Mouse (Mus musculus): ENCODE data around the gene Igsf21.

The Igsf21 gene

DNA sequence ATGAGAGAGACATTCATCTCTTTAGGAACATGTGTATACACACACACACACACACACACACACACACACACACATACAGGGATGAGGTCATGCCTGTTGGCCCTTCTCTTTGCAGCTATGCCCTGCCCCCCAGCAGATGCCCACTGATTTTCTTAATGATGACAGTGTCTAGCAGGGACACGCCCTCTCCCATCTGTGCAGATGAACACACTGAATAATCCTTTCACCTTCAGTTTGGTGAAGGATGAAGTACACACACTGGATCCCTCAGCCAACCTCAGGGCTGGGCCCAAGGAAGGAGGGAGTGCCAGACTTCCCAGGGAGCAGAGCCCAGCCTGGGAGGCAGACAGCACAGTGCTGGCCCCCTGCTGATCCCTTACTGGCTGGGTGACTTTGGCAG, 4.3 kb downstream of the Igsf21 start:
- no peak for DNase-seq (ENCODE audit: extremely low read depth, insufficient read length, low spot score)

DNA sequence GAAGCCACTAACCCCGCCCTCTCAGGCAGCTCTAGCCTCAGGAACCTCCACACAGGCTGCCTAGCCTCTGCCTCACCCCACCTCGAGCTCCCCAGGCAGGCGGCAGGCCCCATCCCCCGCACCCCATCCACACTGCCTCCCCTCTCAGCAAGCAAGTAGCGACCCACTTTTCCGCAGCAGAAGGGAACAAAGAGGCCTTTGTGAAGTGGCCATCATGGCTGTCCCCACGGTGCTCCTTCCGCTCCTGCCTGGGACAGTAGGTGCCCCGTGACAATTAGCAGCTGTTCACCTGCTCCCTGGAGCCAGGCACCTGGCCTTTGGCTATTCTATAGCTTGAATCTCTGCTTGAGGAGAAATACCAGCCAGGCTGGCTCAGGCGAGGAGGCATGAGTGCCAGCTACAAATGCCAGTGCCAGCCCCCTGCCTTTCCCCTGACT, 9.3 kb downstream of the Igsf21 start:
- DNase-seq (ENCODE audit: extremely low read depth, insufficient read length, low spot score): no peak

DNA sequence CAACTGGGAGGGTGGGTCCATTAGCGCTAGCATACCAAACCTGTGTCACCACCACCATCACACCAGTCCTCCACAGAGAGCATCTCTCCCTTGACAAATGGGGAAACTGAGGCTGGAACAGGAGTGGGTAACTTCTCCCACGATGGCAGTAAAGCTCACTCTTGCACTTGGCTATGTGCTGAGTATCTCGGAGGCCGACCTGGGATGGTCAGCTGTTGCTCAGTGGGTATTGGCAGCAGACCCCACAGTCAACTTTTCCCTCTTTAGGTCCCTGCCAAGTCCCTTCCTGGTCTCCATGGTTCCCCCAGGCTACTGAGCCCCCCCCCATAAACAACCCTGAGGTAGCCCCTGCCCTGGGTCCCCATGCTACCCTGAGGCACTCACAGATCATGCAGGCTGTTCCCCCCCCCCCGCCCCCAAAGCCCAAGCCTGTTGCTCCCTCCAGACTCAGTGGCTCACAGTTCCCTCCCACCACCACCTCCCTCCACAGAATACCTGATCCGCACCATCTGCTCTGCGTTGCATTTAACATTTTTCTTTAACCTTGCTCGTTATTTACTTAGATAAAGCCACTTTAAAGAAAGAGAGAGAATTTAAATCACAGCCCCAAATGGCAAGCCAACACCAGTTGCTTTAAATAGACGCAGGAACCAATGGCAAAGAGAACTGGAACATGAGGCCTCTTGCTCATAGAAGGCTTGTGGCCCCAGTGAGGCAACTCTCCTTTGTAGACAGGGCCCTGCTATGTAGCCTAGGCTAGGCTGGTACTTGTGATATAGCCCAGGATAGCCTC, 11.0 kb downstream of the Igsf21 start:
- no peak for DNase-seq (ENCODE audit: extremely low read depth, insufficient read length, low spot score)

GRCm38 (mm10) chr4:140234412-140235205, 12.0 kb downstream of the Igsf21 start:
- DNase-seq (ENCODE audit: extremely low read depth, insufficient read length, low spot score): no peak

- no peak for DNase-seq (ENCODE audit: extremely low read depth, insufficient read length, low spot score)
These were observed 18.7 kb downstream of the Igsf21 start for GRCm38 (mm10) chr4:140227837-140228236.

- DNase-seq (ENCODE audit: extremely low read depth, insufficient read length, low spot score): no peak
These were observed 21.4 kb downstream of the Igsf21 start for GRCm38 (mm10) chr4:140225204-140225603.

DNA sequence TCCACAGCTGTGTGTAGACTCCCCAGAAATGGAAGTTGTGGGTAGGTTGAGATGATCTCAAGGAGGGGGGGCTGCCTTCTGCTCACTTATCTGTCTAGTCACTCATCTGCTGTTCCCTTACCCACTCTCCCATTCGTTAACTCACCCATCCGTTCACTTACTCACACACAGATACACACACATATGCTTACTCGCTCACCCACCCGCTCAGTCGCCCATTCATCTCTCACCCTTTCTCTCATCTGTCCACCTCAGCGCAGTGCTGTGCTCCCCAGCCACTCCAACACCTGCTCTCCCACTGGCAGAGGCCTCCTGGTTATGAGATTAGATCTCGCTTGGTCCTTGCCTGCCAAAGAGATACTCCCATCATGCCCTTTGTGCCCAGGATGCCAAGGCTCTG, 22.1 kb downstream of the Igsf21 start:
- no peak for DNase-seq (ENCODE audit: extremely low read depth, insufficient read length, low spot score)

DNA sequence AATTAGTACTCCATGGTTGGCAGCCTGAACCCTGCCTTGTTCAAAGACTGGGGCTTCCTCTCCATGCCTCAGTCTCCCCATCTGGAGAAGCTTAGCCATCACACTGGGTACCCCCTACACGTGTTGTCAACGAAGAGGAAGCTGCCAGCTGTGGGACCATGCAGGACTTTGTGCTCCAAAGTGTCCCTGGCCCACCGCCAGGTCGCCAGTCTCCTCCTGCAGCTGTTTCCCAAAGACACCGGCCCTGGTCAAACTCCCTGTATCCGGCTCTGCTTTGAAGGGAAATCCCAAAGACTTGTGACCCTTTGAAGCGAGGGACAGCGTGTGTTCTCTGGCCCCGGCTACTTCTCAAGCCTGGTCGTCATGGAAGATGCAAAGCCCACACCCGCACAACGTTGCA, 23.5 kb downstream of the Igsf21 start:
- DNase-seq (ENCODE audit: extremely low read depth, insufficient read length, low spot score): no peak

DNA sequence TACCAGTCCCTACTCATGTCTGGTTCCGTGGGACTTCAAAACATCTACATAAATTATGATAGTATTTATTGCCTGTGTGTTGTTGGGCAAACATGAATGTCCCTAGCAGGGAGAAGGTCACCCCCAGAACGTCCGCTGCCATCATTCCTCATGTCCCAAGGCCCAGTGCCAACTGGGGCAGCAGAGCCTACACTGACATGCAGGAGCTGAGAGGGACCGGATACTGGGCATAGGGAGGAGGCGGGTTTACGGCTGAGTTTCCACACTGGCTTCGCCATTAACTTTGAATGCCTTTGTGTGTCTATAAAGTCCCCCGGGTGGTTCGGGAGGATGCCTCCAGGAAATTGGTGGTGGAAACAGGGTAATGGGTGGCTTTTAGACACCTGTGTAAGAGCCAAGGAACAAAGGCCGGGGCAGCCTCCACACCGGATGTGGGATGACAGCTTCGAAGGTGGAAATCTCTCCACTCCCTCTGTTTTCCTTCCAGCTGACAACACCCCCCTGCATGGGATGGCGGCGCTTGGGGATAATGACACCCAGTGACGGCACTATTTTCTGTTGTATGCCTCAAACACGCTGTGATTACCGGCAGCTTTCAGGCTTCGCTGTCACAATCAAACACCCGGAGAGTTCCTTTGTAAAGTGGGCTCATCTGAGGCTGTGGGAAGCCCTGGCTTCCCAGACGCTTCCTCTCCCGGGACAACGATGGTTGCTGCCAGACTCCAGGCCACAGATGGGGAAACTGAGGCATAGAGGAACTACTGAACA, 26.1 kb downstream of the Igsf21 start:
- no peak for DNase-seq (ENCODE audit: extremely low read depth, insufficient read length, low spot score)

DNA sequence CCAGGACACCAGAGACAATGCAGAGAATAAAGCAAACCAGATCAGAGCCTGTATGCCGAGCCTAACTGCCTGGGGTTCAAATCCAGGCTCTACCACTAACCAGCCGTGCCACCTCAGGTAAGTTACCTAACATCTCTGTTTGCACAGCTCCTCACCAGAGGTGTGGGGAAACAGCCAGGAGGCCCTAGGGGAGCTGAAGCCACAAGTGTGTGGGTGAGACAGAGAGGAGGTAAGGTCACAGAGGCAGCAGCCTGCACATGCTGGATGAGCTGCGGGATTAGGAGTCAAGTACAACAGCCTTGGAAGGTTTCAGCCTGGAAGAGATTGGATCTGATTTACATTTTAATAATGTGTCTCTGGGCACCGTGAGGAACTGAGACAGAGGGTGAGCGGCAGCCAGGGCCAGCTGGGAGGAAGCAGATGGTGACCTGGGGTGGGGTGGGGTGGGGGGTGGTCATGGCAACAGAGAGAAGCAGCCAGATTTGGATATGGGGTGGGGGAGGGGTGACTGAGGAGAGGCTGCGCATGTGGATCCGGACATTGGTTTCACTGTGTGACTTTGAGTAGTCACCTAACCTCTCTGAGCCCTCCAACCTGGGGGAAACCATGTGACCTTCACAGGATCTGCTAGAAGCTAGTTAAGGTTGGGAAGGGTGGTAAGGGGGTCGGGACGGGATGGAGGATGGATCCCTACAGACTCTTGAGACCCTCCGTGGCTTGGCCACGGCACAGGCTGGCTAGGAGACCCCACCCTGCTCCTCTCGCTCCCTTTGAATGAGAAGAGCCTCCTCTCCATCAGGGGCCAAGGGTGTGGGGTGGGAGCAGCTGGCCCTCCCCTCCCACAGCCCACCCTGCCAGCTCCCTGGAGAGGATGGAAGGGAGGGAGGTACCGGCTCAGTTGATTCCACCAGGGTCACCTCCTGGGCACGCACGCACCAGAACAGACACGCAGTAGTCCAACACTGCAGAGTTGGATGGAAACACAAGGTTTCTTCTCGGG, 27.4 kb downstream of the Igsf21 start:
- DNase-seq (ENCODE audit: extremely low read depth, insufficient read length, low spot score): no peak

GRCm38 (mm10) chr4:140218384-140218783, 28.2 kb downstream of the Igsf21 start:
- DNase-seq (ENCODE audit: extremely low read depth, insufficient read length, low spot score): no peak

DNA sequence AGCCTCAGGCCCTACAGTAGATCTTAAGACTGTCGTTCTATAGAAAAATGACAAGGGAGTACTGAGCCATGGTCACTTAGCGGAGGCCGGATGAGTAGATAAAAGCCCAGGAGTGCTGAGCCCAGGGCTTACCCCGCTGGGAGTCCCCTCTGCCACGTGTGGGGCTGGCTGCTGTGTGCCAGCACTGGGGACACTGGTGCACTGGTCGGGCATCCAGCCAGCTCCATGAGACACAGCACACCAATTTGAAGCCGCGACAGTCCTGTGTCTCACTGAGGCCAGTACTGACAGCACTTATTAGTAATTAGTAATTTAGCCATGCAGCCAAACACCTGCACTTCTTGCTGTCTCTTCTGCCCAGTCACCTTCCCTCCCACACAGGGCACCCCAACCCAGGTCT, 28.6 kb downstream of the Igsf21 start:
- DNase-seq (ENCODE audit: extremely low read depth, insufficient read length, low spot score): no peak

GRCm38 (mm10) chr4:140216096-140216495, 30.5 kb downstream of the Igsf21 start:
- no peak for DNase-seq (ENCODE audit: extremely low read depth, insufficient read length, low spot score)

DNA sequence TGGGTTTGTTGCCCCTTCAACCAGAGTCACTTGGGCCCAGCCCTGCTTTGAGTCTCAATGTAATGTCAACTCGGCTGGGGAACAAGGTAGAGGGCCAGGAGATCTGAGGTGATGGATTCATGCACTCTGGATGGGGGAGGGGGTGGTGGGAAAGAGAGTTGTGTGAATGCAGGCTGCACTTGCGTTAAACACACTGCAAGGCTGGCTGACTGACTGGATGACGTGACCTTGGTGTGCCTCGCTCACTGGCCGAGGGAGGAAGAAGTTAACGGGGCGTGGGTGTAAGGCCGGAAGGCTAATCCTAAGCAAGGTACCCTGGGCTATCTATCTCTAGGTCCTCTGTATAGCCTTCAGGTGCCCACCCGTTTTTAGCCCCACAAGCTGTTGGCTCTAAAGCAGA, 31.4 kb downstream of the Igsf21 start:
- no peak for DNase-seq (ENCODE audit: extremely low read depth, insufficient read length, low spot score)

DNA sequence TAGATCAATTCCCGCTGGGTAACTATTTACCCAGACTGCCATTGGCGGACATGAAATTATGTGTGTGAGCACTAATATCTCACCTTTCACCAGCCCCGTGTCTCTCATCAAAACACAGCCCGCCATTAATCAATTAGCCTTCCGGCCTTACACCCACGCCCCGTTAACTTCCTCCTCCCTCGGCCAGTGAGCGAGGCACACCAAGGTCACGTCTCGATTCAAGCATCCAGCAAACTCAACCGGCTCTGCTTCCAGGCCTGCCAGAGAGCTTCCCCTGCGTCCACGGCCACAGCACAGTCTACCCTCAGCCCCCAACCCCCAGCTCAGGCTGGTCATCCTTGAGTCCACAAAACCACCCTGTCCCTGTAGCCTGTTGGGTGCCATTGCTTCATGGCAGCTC, 32.2 kb downstream of the Igsf21 start:
- no peak for DNase-seq (ENCODE audit: extremely low read depth, insufficient read length, low spot score)

- no peak for DNase-seq (ENCODE audit: extremely low read depth, insufficient read length, low spot score)
These were observed 36.3 kb downstream of the Igsf21 start for GRCm38 (mm10) chr4:140210129-140210890.

- no peak for DNase-seq (ENCODE audit: extremely low read depth, insufficient read length, low spot score)
These were observed 40.8 kb downstream of the Igsf21 start for GRCm38 (mm10) chr4:140205811-140206231.

DNA sequence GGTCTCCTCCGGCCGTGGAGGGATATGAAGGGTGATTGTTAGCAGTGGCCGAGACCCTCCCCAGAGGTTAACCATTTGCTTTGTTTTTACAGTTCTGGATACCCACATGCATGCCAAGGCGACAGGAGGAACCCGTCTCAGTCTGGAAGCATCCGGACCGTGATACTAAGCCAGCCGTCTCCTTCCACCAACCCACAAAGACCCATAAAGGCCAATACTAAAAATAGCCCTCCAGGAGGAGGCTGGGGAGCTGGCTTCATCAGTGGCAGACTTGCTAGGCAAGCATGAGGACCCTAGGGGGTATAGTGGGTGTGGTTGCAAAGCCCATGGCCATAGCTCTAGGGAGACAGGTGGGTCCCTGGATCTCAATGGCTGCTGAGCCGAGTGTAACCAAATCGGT, 41.8 kb downstream of the Igsf21 start:
- no peak for DNase-seq (ENCODE audit: extremely low read depth, insufficient read length, low spot score)

GRCm38 (mm10) chr4:140203696-140204272, 42.8 kb downstream of the Igsf21 start:
- no peak for DNase-seq (ENCODE audit: extremely low read depth, insufficient read length, low spot score)

Measured in 3134 (cell line).